Mouse (Mus musculus): ENCODE results near the gene Greb1. TPM values are rescaled to one million over a fixed set of nuclear protein-coding genes. Genes with fewer than 3 reads are reported as not detected.

Greb1 gene
- total RNA-seq, 1 experiment: 3.2 TPM

GRCm38 (mm10) chr12:16803956-16804430, 3.3 kb upstream of the Greb1 start:
- TF ChIP-seq MAFK (IDR thresholded peaks at IDR 0.05; ENCODE audit: insufficient read depth, low read depth, low read length) (no peak), CHD2 (IDR thresholded peaks at IDR 0.05; ENCODE audit: low read depth, low read length) (no peak), ZC3H11A (IDR thresholded peaks at IDR 0.05; ENCODE audit: borderline replicate concordance, low read depth, low read length) (no peak), HCFC1 (IDR thresholded peaks at IDR 0.05; ENCODE audit: borderline replicate concordance, insufficient read depth, low read length) (no peak), ZNF384 (IDR thresholded peaks at IDR 0.05; ENCODE audit: low read depth, low read length) (no peak)
- no peak overlapping the region for H3K9ac ChIP-seq (ENCODE audit: insufficient read depth, low read depth, low read length, poor library complexity, severe bottlenecking)
- no peak for DNase-seq (ENCODE audit: low read depth, low spot score)
- H3K4me1 ChIP-seq (ENCODE audit: control insufficient read depth in 2 of 2, insufficient read depth in 2 of 2, low read length in 2 of 2, poor library complexity in 1 of 2): no peaks in the 10 kb centered on the region
- H3K4me3 ChIP-seq (ENCODE audit: insufficient read depth in 1 of 2, low read depth in 1 of 2, low read length in 2 of 2, poor library complexity in 1 of 2, severe bottlenecking in 1 of 2): no peak overlapping the region
- no peaks in the 10 kb centered on the region for H3K9me3 ChIP-seq (ENCODE audit: control insufficient read depth, insufficient read depth, low read depth, low read length)
- H3K36me3 ChIP-seq (ENCODE audit: control insufficient read depth, insufficient read depth, low read length, poor library complexity, severe bottlenecking): no peaks in the 10 kb centered on the region
- in situ Hi-C loops (cut with MboI; ENCODE audit: low sequenced_read_pairs in 2 of 2, unreplicated experiment in 2 of 2): loop anchor here in 1 of 2 experiments (10.0 kb wide), 1 partner anchor 89 kb away; no protein-coding TSS in a partner anchor
- no peak overlapping the region for H3K27ac ChIP-seq (ENCODE audit: insufficient read depth, low read depth, low read length, poor library complexity, severe bottlenecking)

- H3K9ac ChIP-seq (ENCODE audit: insufficient read depth, low read depth, low read length, poor library complexity, severe bottlenecking): no peak overlapping the region
- in situ Hi-C loops (cut with MboI; ENCODE audit: low sequenced_read_pairs in 2 of 2, unreplicated experiment in 2 of 2): loop anchor here in 1 of 2 experiments (10.0 kb wide), 1 partner anchor 89 kb away; no protein-coding TSS in a partner anchor
- H3K36me3 ChIP-seq (ENCODE audit: control insufficient read depth, insufficient read depth, low read length, poor library complexity, severe bottlenecking): no peaks in the 10 kb centered on the region
- H3K9me3 ChIP-seq (ENCODE audit: control insufficient read depth, insufficient read depth, low read depth, low read length): no peaks in the 10 kb centered on the region
- no peak overlapping the region for H3K4me3 ChIP-seq (ENCODE audit: insufficient read depth in 1 of 2, low read depth in 1 of 2, low read length in 2 of 2, poor library complexity in 1 of 2, severe bottlenecking in 1 of 2)
- no peak overlapping the region for H3K27ac ChIP-seq (ENCODE audit: insufficient read depth, low read depth, low read length, poor library complexity, severe bottlenecking)
- no peak for DNase-seq (ENCODE audit: low read depth, low spot score)
- TF ChIP-seq CHD2 (IDR thresholded peaks at IDR 0.05; ENCODE audit: low read depth, low read length) (no peak), ZNF384 (IDR thresholded peaks at IDR 0.05; ENCODE audit: low read depth, low read length) (no peak), HCFC1 (IDR thresholded peaks at IDR 0.05; ENCODE audit: borderline replicate concordance, insufficient read depth, low read length) (no peak), MAFK (IDR thresholded peaks at IDR 0.05; ENCODE audit: insufficient read depth, low read depth, low read length) (no peak), ZC3H11A (IDR thresholded peaks at IDR 0.05; ENCODE audit: borderline replicate concordance, low read depth, low read length) (no peak)
- no peaks in the 10 kb centered on the region for H3K4me1 ChIP-seq (ENCODE audit: control insufficient read depth in 2 of 2, insufficient read depth in 2 of 2, low read length in 2 of 2, poor library complexity in 1 of 2)
These were observed 2.7 kb upstream of the Greb1 start for GRCm38 (mm10) chr12:16803237-16803955.

- Histone ChIP-seq H3K4me3 (ENCODE audit: insufficient read depth in 1 of 2, low read depth in 1 of 2, low read length in 2 of 2, poor library complexity in 1 of 2, severe bottlenecking in 1 of 2) (peak overlapping the region; percentile 61 to 82), H3K36me3 (ENCODE audit: control insufficient read depth, insufficient read depth, low read length, poor library complexity, severe bottlenecking) (no peaks in the 10 kb centered on the region), H3K9me3 (ENCODE audit: control insufficient read depth, insufficient read depth, low read depth, low read length) (no peaks in the 10 kb centered on the region), H3K9ac (ENCODE audit: insufficient read depth, low read depth, low read length, poor library complexity, severe bottlenecking) (no peak overlapping the region), H3K4me1 (ENCODE audit: control insufficient read depth in 2 of 2, insufficient read depth in 2 of 2, low read length in 2 of 2, poor library complexity in 1 of 2) (no peaks in the 10 kb centered on the region), H3K27ac (ENCODE audit: insufficient read depth, low read depth, low read length, poor library complexity, severe bottlenecking) (no peak overlapping the region)
- DNase-seq (ENCODE audit: low read depth, low spot score): no peak
- in situ Hi-C loops (cut with MboI; ENCODE audit: low sequenced_read_pairs in 2 of 2, unreplicated experiment in 2 of 2): loop anchor here in 1 of 2 experiments (10.0 kb wide), 1 partner anchor 86 kb away; no protein-coding TSS in a partner anchor
- TF ChIP-seq HCFC1 (IDR thresholded peaks at IDR 0.05; ENCODE audit: borderline replicate concordance, insufficient read depth, low read length) (no peak), ZNF384 (IDR thresholded peaks at IDR 0.05; ENCODE audit: low read depth, low read length) (no peak), MAFK (IDR thresholded peaks at IDR 0.05; ENCODE audit: insufficient read depth, low read depth, low read length) (no peak), CHD2 (IDR thresholded peaks at IDR 0.05; ENCODE audit: low read depth, low read length) (no peak), ZC3H11A (IDR thresholded peaks at IDR 0.05; ENCODE audit: borderline replicate concordance, low read depth, low read length) (no peak)
These were observed 251 bp upstream of the Greb1 start for GRCm38 (mm10) chr12:16800959-16801315.

GRCm38 (mm10) chr12:16799928-16800258, 793 bp downstream of the Greb1 start:
- Histone ChIP-seq H3K36me3 (ENCODE audit: control insufficient read depth, insufficient read depth, low read length, poor library complexity, severe bottlenecking) (no peaks in the 10 kb centered on the region), H3K9ac (ENCODE audit: insufficient read depth, low read depth, low read length, poor library complexity, severe bottlenecking) (no peak overlapping the region), H3K27ac (ENCODE audit: insufficient read depth, low read depth, low read length, poor library complexity, severe bottlenecking) (no peak overlapping the region), H3K4me3 (ENCODE audit: insufficient read depth in 1 of 2, low read depth in 1 of 2, low read length in 2 of 2, poor library complexity in 1 of 2, severe bottlenecking in 1 of 2) (peak overlapping the region; percentile 61 to 74), H3K4me1 (ENCODE audit: control insufficient read depth in 2 of 2, insufficient read depth in 2 of 2, low read length in 2 of 2, poor library complexity in 1 of 2) (no peaks in the 10 kb centered on the region), H3K9me3 (ENCODE audit: control insufficient read depth, insufficient read depth, low read depth, low read length) (no peaks in the 10 kb centered on the region)
- no peak for DNase-seq (ENCODE audit: low read depth, low spot score)
- TF ChIP-seq HCFC1 (IDR thresholded peaks at IDR 0.05; ENCODE audit: borderline replicate concordance, insufficient read depth, low read length) (no peak), ZC3H11A (IDR thresholded peaks at IDR 0.05; ENCODE audit: borderline replicate concordance, low read depth, low read length) (no peak)
- in situ Hi-C loops (cut with MboI; ENCODE audit: low sequenced_read_pairs in 2 of 2, unreplicated experiment in 2 of 2): loop anchor here in 1 of 2 experiments (10.0 kb wide), 1 partner anchor 85 kb away; no protein-coding TSS in a partner anchor
